Mouse (Mus musculus) small intestine, adult 2 months (tissue): Measurements from ENCODE around the gene Ccdc69. TPM values are rescaled to one million over a fixed set of nuclear protein-coding genes. Genes with fewer than 3 reads are reported as not detected.

ENCODE experiments used
- H3K27ac ChIP-seq: fragments of 200-500 bp; 2 replicates; pipeline ENCODE4 v1.5.1; 2012; ENCODE audit warnings: low read depth, low read length, control low read depth, inconsistent platforms; ENCODE audit not compliant: insufficient read depth
- H3K27me3 ChIP-seq: fragments of 200-500 bp; 2 replicates; pipeline ENCODE4 v1.6.1; 2012; ENCODE audit warnings: mild to moderate bottlenecking, moderate library complexity, low read length, inconsistent platforms; ENCODE audit not compliant: control insufficient read depth, insufficient read depth
- H3K36me3 ChIP-seq: fragments of 200-500 bp; 2 replicates; pipeline ENCODE4 v1.6.1; 2012; ENCODE audit warnings: mild to moderate bottlenecking, low read length, control low read depth, inconsistent platforms; ENCODE audit not compliant: control insufficient read depth, insufficient read depth
- H3K4me1 ChIP-seq: fragments of 200-500 bp; 2 replicates; pipeline ENCODE4 v1.6.1; 2012; ENCODE audit warnings: low read length, inconsistent platforms, mixed read lengths; ENCODE audit not compliant: control insufficient read depth, insufficient read depth, insufficient read length
- H3K4me3 ChIP-seq: fragments of 200-500 bp; 2 replicates; pipeline ENCODE4 v1.5.1; 2012; ENCODE audit warnings: low read depth, mild to moderate bottlenecking, control low read depth, inconsistent platforms, low read length, moderate library complexity
- CTCF ChIP-seq: fragments of 200-500 bp; IDR thresholded peaks from 2 replicates; pipeline ENCODE4 v1.5.1; 2012; ENCODE audit warnings: low read depth, mild to moderate bottlenecking, control low read depth, inconsistent platforms, low read length, moderate library complexity, mixed read lengths; ENCODE audit not compliant: insufficient replicate concordance, insufficient read length; ENCODE audit errors: extremely low read depth
- POLR2A ChIP-seq: fragments of 200-500 bp; IDR thresholded peaks from 2 replicates; pipeline ENCODE4 v1.6.1; 2012; ENCODE audit warnings: low read depth, mild to moderate bottlenecking, control low read depth, inconsistent platforms, low read length, moderate library complexity
- WGBS: fragments of 180-500 bp; shearing (Covaris S2); methylation state at CpG from one replicate; pipeline ENCODE4 v1.1.7; 2018; 5-methylcytosine and 5-hydroxymethylcytosine counted together
- polyA plus RNA-seq: library from polyadenylated mRNA; depleted of rRNA; stranded (reverse); fragments of >200 nt; gene quantifications from 2 replicates; pipeline ENCODE4 v1.2.3, GENCODE M21; 2012

Gene Ccdc69
- polyA plus RNA-seq, 1 experiment: 1.7 TPM

DNA sequence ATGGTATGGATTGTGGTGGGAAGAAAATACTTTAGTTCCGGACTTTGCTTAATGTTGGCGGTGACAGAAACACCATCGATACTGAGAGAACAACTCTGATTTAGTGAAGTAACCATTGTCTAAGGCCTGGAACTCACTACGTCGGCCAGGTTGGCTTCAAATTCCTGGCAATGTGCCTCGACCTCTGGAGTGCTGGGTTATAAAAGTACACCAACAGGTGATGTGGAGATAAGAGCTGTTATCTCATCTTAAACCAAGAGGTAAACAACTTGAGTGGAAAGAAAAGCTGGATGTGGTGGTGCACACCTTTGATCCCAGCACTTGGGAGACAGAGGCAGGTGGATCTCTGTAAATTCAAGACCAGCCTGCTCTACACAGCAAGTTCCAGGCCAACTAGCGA, 15.2 kb upstream of the Ccdc69 start:
- Histone ChIP-seq H3K4me3 (no peak overlapping the region), H3K36me3 (no peaks in the 10 kb centered on the region), H3K27ac (no peak overlapping the region), H3K4me1 (peaks cover 3% of the 10 kb centered on the region; the same call in 1 of the 2 replicates), H3K27me3 (no peaks in the 10 kb centered on the region)
- WGBS: 43% methylated on average over 7 of the region's 7 CpGs
- TF ChIP-seq CTCF (no peak), POLR2A (no peak)

GRCm38 (mm10) chr11:55089892-55090291, 12.0 kb upstream of the Ccdc69 start:
- H3K36me3 ChIP-seq: no peaks in the 10 kb centered on the region
- H3K4me1 ChIP-seq: no peaks in the 10 kb centered on the region; the same call in 1 of the 2 replicates
- WGBS: 43% methylated on average over 2 of the region's 2 CpGs
- TF ChIP-seq POLR2A (no peak), CTCF (no peak)
- H3K27ac ChIP-seq: no peak overlapping the region
- no peak overlapping the region for H3K4me3 ChIP-seq
- no peaks in the 10 kb centered on the region for H3K27me3 ChIP-seq

DNA sequence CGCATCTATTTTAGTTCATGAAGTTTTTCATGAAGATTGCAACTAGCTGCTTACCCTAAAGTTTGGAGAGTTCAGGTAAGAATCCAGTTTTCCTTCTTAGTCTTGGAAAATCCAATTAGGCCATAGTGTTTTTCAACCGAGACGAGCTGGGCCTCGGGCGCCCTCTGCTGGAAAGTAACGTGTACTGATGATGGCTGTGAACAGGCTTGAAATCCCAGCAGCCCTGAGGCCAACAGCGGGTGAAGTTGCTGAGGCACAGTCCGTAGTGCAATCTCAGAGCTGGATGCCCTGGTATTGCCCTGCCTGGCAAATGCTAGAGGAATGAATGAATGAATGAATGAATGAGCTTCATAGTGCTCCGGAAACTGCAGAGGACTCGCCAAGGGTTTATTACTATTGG, 9.1 kb upstream of the Ccdc69 start:
- H3K27me3 ChIP-seq: no peaks in the 10 kb centered on the region
- no peak overlapping the region for H3K27ac ChIP-seq
- 11% methylated on average over 10 of the region's 10 CpGs for WGBS
- no peaks in the 10 kb centered on the region for H3K4me1 ChIP-seq
- no peak overlapping the region for H3K4me3 ChIP-seq
- H3K36me3 ChIP-seq: no peaks in the 10 kb centered on the region
- no peak for TF ChIP-seq POLR2A
- TF ChIP-seq CTCF: peak; percentile 97; the same call in 1 of the 2 replicates

DNA sequence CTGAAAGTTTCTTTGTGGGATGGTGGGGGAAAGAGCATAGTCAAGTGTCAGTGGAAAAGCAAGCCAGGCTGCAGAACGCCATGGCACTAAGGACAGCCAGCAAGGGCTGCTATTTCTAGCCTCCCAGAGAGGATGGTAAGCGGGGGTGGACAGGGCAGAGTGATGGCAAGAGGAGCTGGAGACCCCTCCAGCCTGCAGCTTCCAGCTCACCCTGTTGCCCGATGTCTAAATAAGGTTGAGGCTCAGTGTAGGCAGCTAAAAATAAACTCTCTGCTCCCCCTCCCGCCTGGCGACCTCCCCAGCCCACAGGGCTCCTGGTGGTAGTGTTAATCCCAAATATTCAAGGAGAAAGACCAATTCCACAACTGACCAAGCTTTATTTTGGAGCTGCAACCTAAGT, 7.5 kb upstream of the Ccdc69 start:
- no peaks in the 10 kb centered on the region for H3K36me3 ChIP-seq
- no peak overlapping the region for H3K4me3 ChIP-seq
- 69% methylated on average over 5 of the region's 5 CpGs for WGBS
- no peaks in the 10 kb centered on the region for H3K4me1 ChIP-seq
- H3K27me3 ChIP-seq: no peaks in the 10 kb centered on the region
- TF ChIP-seq POLR2A: no peak
- H3K27ac ChIP-seq: 0 out of 2 replicates have a peak overlapping the region, but pooled peaks have one; percentile 10

DNA sequence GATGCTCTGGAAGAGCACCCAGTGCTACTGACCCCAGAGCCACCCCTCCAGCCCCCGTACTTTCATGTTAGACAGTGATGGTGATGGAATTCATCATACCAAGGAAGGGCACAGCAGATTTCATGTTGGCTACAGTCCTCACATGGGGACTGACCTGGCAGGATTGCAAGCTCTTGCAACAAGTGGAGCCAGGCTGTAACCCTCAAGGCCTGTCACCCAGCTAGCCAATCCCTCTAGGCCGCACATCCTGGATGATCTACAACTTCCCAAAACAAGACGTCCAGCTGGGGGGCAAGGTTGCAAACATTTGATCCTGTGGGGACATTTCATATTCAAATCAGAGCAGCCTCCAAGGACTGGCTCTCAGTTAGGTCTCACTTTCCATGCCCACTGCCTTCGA, 6.7 kb upstream of the Ccdc69 start:
- TF ChIP-seq CTCF (no peak), POLR2A (no peak)
- no peaks in the 10 kb centered on the region for H3K27me3 ChIP-seq
- H3K4me1 ChIP-seq: no peaks in the 10 kb centered on the region
- H3K4me3 ChIP-seq: no peak overlapping the region
- 80% methylated on average over 4 of the region's 4 CpGs for WGBS
- H3K27ac ChIP-seq: 0 out of 2 replicates have a peak overlapping the region, but pooled peaks have one; percentile 10
- H3K36me3 ChIP-seq: no peaks in the 10 kb centered on the region

DNA sequence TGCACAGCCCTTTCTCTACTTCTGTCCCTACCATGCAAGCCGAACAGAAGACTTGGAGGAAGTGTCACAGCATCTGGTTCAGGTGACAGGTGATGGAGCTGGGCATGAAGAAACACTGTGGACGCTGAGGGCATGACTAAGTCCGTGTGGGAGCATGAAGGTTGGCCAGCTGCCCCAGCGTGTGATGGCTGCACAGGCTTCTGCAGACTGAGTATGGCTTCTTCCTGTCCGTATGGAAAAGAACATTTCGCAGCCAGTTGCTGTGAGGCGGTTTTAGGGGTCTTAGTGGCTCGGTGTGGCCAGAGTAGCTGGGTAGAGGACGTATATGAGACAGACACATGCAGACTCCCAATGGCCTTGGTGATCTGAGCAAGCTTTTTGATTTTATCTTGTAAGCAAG, 3.3 kb upstream of the Ccdc69 start:
- 89% methylated on average over 9 of the region's 9 CpGs for WGBS
- peaks cover 8% of the 10 kb centered on the region for H3K4me1 ChIP-seq
- H3K27me3 ChIP-seq: no peaks in the 10 kb centered on the region
- H3K4me3 ChIP-seq: no peak overlapping the region
- no peak for TF ChIP-seq CTCF
- no peak for TF ChIP-seq POLR2A
- H3K36me3 ChIP-seq: no peaks in the 10 kb centered on the region
- no peak overlapping the region for H3K27ac ChIP-seq

- WGBS: 94% methylated on average over 4 of the region's 4 CpGs
- peaks cover 13% of the 10 kb centered on the region for H3K4me1 ChIP-seq
- no peak overlapping the region for H3K4me3 ChIP-seq
- no peak for TF ChIP-seq POLR2A
- TF ChIP-seq CTCF: no peak
- H3K27me3 ChIP-seq: no peaks in the 10 kb centered on the region
- H3K36me3 ChIP-seq: no peaks in the 10 kb centered on the region
- H3K27ac ChIP-seq: no peak overlapping the region
These were observed 1.2 kb upstream of the Ccdc69 start for GRCm38 (mm10) chr11:55079180-55079579.

GRCm38 (mm10) chr11:55078502-55078901, 571 bp upstream of the Ccdc69 start:
- H3K27ac ChIP-seq: peak overlapping the region; percentile 14; the same call in 1 of the 2 replicates

More at GRCm38 (mm10) chr11:55078502-55078901, 571 bp upstream of the Ccdc69 start:
- Histone ChIP-seq H3K4me1 (peaks cover 13% of the 10 kb centered on the region), H3K36me3 (no peaks in the 10 kb centered on the region), H3K27me3 (no peaks in the 10 kb centered on the region), H3K4me3 (no peak overlapping the region)
- 55% methylated on average over 3 of the region's 3 CpGs for WGBS
- no peak for TF ChIP-seq POLR2A
- no peak for TF ChIP-seq CTCF
